Mouse (Mus musculus) brain, adult 10 weeks (tissue): ENCODE measurements around the gene Exoc2. TPM values are rescaled to one million over a fixed set of nuclear protein-coding genes. Genes with fewer than 3 reads are reported as not detected.

Experiments
- polyA plus RNA-seq: library from polyadenylated mRNA; stranded (reverse); fragments of 350-450 nt; fragmentation: Illumina TruSeq; extraction: RNeasy Lipid Tissue Mini Kit (QIAGEN cat#74804); gene quantifications from one replicate; pipeline ENCODE4 v1.2.3, GENCODE M21; 2015; ENCODE audit warnings: low read depth, low replicate concordance

The Exoc2 gene
- polyA plus RNA-seq: 30.3 TPM

GRCm38 (mm10) chr13:30973501-30974246 lies at the start of gene Exoc2, which contains the start of gene Gm5447:
Gene Exoc2 (minus strand): TSS chr13:30974093.
Gene Gm5447 (plus strand): TSS chr13:30974204.

DNA sequence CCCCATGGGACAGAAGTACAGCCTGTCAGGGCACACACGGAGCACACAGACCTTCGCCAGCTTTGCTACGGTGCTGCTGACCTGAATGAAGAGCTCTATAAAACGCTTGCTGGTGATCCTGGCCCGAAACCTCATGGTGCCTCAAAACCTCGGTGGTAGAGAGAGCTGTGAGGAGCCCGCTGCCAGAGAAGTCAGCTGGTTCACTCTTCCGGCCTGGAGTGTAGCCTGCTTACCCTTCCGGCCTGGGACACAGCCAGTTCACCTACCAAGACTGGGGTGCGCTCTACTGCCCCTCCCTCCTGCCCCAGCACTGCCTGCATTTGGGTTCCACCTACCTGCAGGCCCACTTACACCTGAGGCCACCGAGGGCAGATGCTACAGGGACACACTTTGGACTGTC lies 26.4 kb downstream of the Exoc2 start, which contains the start of gene Hus1b:
Gene Hus1b (minus strand): TSS at position 220 of the 400 bp plus-strand sequence.

Other genes starting within 250 kb of the Exoc2 start
- 0.36 TPM for gene Irf4, start 224.9 kb downstream of the Exoc2 start, polyA plus RNA-seq
- not detected for gene Hus1b, start 26.3 kb downstream of the Exoc2 start, polyA plus RNA-seq
- not detected for gene Gm5447, start 111 bp upstream of the Exoc2 start, polyA plus RNA-seq